Mouse (Mus musculus) bone marrow, adult 2 months (tissue): ENCODE results near the gene Atat1. TPM values are rescaled to one million over a fixed set of nuclear protein-coding genes. Genes with fewer than 3 reads are reported as not detected.

ENCODE experiments used
- H3K27ac ChIP-seq: fragments of 200-500 bp; 2 replicates; pipeline ENCODE4 v1.5.1; 2012; ENCODE audit warnings: low read depth, mild to moderate bottlenecking, control low read depth, inconsistent platforms, low read length; ENCODE audit not compliant: control insufficient read depth, poor library complexity, insufficient read depth
- H3K4me1 ChIP-seq: fragments of 200-500 bp; 2 replicates; pipeline ENCODE4 v1.6.1; 2011; ENCODE audit warnings: low read length; ENCODE audit not compliant: control insufficient read depth, insufficient read depth
- H3K4me3 ChIP-seq: fragments of 200-500 bp; replicated peaks from 2 replicates; pipeline ENCODE3; 2011; ENCODE audit warnings: mild to moderate bottlenecking, low read depth, low read length, control low read depth; ENCODE audit not compliant: control insufficient read depth
- CTCF ChIP-seq: fragments of 200-500 bp; IDR thresholded peaks from 2 replicates; pipeline ENCODE4 v1.5.1; 2011; ENCODE audit warnings: low read length, control low read depth; ENCODE audit not compliant: control insufficient read depth, insufficient read depth
- POLR2A ChIP-seq: fragments of 200-500 bp; IDR thresholded peaks from 2 replicates; pipeline ENCODE4 v1.6.1; 2011; ENCODE audit warnings: low read depth, mild to moderate bottlenecking, control low read depth, low read length, borderline replicate concordance; ENCODE audit not compliant: control insufficient read depth
- WGBS: fragments of 180-500 bp; shearing (Covaris S2); methylation state at CpG from one replicate; pipeline ENCODE4 v1.1.7; 2018; 5-methylcytosine and 5-hydroxymethylcytosine counted together
- polyA plus RNA-seq: library from polyadenylated mRNA; stranded (reverse); fragments of >200 nt; gene quantifications from 2 replicates; pipeline ENCODE4 v1.2.4, GENCODE M21; 2011; ENCODE audit warnings: low replicate concordance; ENCODE audit not compliant: missing spikeins, insufficient read depth, insufficient read length

Gene Atat1
- polyA plus RNA-seq, 1 experiment = 19.9 TPM

DNA sequence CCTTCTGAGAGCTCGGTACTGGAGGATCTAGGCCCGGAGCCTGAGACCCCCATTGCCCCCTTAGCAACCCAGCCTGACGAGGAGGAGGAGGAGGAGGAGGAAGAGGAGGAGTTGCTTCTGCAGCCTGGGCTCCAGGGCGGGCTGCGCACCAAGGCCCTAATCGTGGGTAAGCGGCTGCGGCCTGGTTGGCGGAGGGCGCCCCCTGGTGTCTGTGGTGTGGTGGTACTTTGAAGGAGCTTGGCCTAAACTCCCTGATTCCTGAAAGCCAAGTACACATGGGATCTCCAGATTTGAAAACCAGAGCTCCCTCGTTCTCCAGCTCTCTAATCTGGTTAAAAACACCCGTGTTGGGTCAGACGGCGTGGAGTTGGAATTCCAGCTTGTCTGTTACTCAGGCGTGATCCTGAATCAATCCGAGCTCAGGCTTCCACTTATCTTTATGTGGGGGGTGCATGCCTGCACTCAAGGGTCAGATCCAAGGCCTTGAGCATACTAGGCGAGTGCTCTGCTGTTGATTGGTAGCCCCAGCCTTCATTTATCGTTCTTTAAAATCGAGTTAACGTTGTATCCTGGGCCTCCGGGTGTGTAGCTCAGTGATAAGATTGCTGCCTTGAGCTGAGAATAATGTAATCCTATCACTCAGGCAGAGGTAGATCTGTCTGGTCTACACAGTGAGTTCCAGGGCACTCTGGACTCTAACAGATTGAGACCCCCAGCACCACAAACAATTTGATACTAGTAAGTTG lies 35.9 kb downstream of the Atat1 start:
- TF ChIP-seq POLR2A (no peak), CTCF (peak; percentile 96)
- Histone ChIP-seq H3K27ac (no peak overlapping the region; the same call in 1 of the 2 replicates), H3K4me3 (no peak overlapping the region), H3K4me1 (peaks cover 4% of the 10 kb centered on the region)
- WGBS = 24% methylated on average over 21 of the region's 21 CpGs

DNA sequence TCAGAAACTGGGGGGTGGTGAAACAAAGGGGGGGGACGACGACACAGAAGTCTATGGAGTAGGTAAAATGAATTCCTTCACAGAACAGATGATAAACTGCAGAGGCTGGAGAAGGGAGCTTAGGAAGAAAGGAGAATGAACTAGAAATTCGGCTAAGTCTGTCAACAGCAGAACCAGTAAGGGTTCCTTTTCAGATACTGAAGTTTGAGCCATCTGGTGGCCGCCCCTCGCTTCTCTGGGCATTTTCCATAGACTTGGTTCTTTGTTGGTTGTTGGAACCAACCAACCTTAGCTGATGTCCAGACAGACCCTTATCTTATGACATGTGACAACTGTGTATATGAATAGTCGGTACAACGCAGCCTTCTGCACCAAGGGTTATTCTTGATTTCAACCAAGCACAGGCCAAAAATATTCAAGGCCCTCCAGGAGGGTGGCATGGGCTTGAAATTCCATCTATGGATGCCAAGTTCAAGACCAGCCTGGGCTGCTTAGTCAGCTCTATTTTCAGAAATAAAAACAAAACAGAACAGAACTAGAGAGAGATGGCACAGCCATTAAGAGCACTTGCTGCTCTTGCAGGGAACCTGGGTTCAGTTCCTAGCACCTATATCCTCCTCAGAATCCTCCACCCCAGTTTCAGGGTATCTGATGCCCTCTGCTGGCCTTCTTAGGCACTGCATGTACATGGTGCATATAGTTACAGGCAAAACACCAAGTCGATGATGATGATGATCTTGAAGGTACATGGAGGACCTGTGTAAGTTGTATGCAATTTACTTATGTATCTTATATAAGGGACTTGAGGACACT lies 38.8 kb downstream of the Atat1 start:
- TF ChIP-seq CTCF (peak; percentile 44), POLR2A (no peak)
- peaks cover 4% of the 10 kb centered on the region for H3K4me1 ChIP-seq
- 24% methylated on average over 8 of the region's 8 CpGs for WGBS
- H3K4me3 ChIP-seq = peak overlapping the region; percentile 67
- H3K27ac ChIP-seq = peak overlapping the region; percentile 87

- Histone ChIP-seq H3K27ac (peak overlapping the region; percentile 94), H3K4me1 (peaks cover 4% of the 10 kb centered on the region), H3K4me3 (peak overlapping the region; percentile 83)
- TF ChIP-seq POLR2A (no peak), CTCF (no peak)
- WGBS = 3% methylated on average over 9 of the region's 9 CpGs
Observed at GRCm38 (mm10) chr17:35870151-35870883, 39.6 kb downstream of the Atat1 start.

- under 1% methylated on average over 7 of the region's 7 CpGs for WGBS
- peaks cover 5% of the 10 kb centered on the region for H3K4me1 ChIP-seq
- TF ChIP-seq CTCF = no peak
- no peak for TF ChIP-seq POLR2A
- peak overlapping the region; percentile 83 for H3K4me3 ChIP-seq
- H3K27ac ChIP-seq = peak overlapping the region; percentile 96
Observed at GRCm38 (mm10) chr17:35869346-35870067, 40.4 kb downstream of the Atat1 start.

GRCm38 (mm10) chr17:35868961-35869345 lies 40.9 kb downstream of the Atat1 start:
- peak overlapping the region; percentile 96 for H3K27ac ChIP-seq

GRCm38 (mm10) chr17:35868165-35868820 lies 41.6 kb downstream of the Atat1 start:
- Histone ChIP-seq H3K4me1 (peaks cover 3% of the 10 kb centered on the region; the same call in 1 of the 2 replicates), H3K4me3 (peak overlapping the region; percentile 83), H3K27ac (peak overlapping the region; percentile 96)
- 3% methylated on average over 17 of the region's 17 CpGs for WGBS
- peak; percentile 33; the same call in 1 of the 2 replicates for TF ChIP-seq POLR2A
- TF ChIP-seq CTCF = no peak

More at GRCm38 (mm10) chr17:35868961-35869345, 40.9 kb downstream of the Atat1 start:
- WGBS = under 1% methylated on average over 7 of the region's 7 CpGs
- TF ChIP-seq POLR2A = no peak
- Histone ChIP-seq H3K4me3 (peak overlapping the region; percentile 83), H3K4me1 (peaks cover 5% of the 10 kb centered on the region)

DNA sequence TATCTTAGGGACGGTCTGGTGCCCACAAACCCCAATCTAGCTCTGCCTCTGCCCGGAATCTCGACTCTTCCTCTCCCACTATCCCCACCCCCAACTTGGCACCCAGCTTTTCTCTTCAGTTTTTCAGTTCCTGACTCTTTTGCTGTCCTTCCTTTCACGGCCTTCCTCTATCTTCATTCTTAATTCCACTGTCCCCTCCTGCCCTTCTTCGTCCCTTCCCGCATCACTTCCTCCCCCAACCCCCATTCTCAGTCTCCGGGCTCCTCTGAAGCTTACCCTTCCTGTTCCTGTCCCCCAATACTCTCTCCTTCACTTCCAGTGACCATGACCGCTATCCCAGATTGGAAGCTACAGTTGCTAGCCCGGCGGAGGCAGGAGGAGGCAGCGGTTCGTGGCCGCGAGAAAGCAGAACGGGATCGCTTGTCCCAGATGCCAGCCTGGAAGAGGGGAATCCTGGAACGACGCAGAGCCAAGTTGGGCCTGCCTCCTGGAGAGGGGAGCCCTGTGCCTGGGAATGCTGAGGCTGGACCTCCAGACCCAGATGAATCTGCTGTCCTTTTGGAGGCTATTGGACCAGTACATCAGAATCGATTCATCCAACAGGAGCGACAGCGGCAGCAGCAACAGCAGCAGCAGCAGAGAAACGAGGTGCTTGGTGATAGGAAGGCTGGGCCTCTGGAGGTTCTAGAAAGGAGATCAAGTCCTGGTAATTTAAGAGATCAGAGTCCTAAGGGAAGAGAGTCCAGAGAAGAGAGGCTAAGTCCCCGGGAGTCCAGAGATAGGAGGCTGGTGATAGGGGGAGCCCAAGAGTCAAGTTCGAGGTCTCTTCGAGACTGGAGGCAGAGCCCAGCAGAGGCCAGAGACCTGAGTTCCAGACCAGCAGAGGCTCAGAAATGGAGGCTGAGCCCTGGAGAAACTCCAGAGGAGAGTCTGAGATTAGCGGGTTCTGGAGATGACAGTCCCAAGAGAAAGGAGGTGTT lies 42.7 kb downstream of the Atat1 start:
- Histone ChIP-seq H3K4me1 (peaks cover 1% of the 10 kb centered on the region; the same call in 1 of the 2 replicates), H3K4me3 (peak overlapping the region; percentile 83), H3K27ac (peak overlapping the region; percentile 96)
- TF ChIP-seq POLR2A (no peak), CTCF (peak; percentile 51; the same call in 1 of the 2 replicates)
- 2% methylated on average over 26 of the region's 26 CpGs for WGBS
